Mouse (Mus musculus) embryonic facial prominence, embryonic 15.5 days (tissue): ENCODE data around the gene Nde1. TPM values are rescaled to one million over a fixed set of nuclear protein-coding genes. Genes with fewer than 3 reads are reported as not detected.
A peak's percentile ranks its signal among the peaks of the same experiment; 100 is the strongest.

ENCODE experiments used
- ATAC-seq: fragments of 200-750 bp; cut with Nextera tagmentation; 2 replicates; pipeline ENCODE4 v1.8.0; 2017; ENCODE audit warnings: low read depth, moderate TSS enrichment; ENCODE audit not compliant: insufficient number of reproducible peaks, low FRiP score, low TSS enrichment
- H3K27ac ChIP-seq: fragments of 300-500 bp; sonication (generic); replicated peaks from 2 replicates; pipeline ENCODE4 v1.5.1; 2015; ENCODE audit warnings: mild to moderate bottlenecking, inconsistent platforms
- H3K27me3 ChIP-seq: fragments of 300-500 bp; sonication (generic); 2 replicates; pipeline ENCODE4 v1.6.1; 2015; ENCODE audit warnings: inconsistent platforms
- H3K36me3 ChIP-seq: fragments of 300-500 bp; sonication (generic); 2 replicates; pipeline ENCODE4 v1.6.1; 2015; ENCODE audit warnings: mild to moderate bottlenecking, inconsistent platforms
- H3K4me1 ChIP-seq: fragments of 300-500 bp; sonication (generic); 2 replicates; pipeline ENCODE4 v1.6.1; 2015; ENCODE audit warnings: inconsistent platforms
- H3K4me2 ChIP-seq: fragments of 300-500 bp; sonication (generic); replicated peaks from 2 replicates; pipeline ENCODE4 v1.6.1; 2015; ENCODE audit warnings: mild to moderate bottlenecking, inconsistent platforms
- H3K4me3 ChIP-seq: fragments of 300-500 bp; sonication (generic); replicated peaks from 2 replicates; pipeline ENCODE4 v1.5.1; 2015; ENCODE audit warnings: mild to moderate bottlenecking, inconsistent platforms
- H3K9ac ChIP-seq: fragments of 300-500 bp; sonication (generic); 2 replicates; pipeline ENCODE4 v1.6.1; 2015; ENCODE audit warnings: inconsistent platforms
- H3K9me3 ChIP-seq: fragments of 300-500 bp; sonication (generic); replicated peaks from 2 replicates; pipeline ENCODE4 v1.6.1; 2016; ENCODE audit warnings: inconsistent platforms
- WGBS: fragments of 180-500 bp; shearing (Covaris S2); methylation state at CpG from one replicate; pipeline ENCODE4 v1.1.7; 2015; 5-methylcytosine and 5-hydroxymethylcytosine counted together
- polyA plus RNA-seq: library from polyadenylated mRNA; unstranded; fragments of >200 nt; fragmentation: Nextera tagmentation; extraction: Ambion mirVana; gene quantifications from 2 replicates; pipeline ENCODE4 v1.2.1, GENCODE M21; 2015

Gene Nde1
- 96.9 and 102 TPM in 2 replicates for polyA plus RNA-seq

GRCm38 (mm10) chr16:14162988-14163416 lies at the start of gene Nde1, which contains the start of gene Marf1:
Gene Nde1, plus strand, starts transcription at chr16:14163275.
Gene Marf1, minus strand, starts transcription at chr16:14163351.
- 0 out of 2 replicates have a peak, but pooled peaks cover 2% of the 10 kb centered on the region for H3K36me3 ChIP-seq
- H3K9ac ChIP-seq, result peak within 1 kb of the TSS; percentile 55
- H3K4me3 ChIP-seq, result peak within 1 kb of the TSS; percentile 73
- no peaks in the 10 kb centered on the region for H3K9me3 ChIP-seq
- peak within 1 kb of the TSS; percentile 94 for H3K27ac ChIP-seq
- H3K27me3 ChIP-seq, result no peaks in the 10 kb centered on the region
- peaks cover 32% of the 10 kb centered on the region for H3K4me1 ChIP-seq
- ATAC-seq, result peak; percentile 88
- peak within 1 kb of the TSS; percentile 71 for H3K4me2 ChIP-seq
- WGBS, result under 1% methylated on average over 43 of the region's 43 CpGs

GRCm38 (mm10) chr16:14117299-14117698 lies 45.8 kb upstream of the Nde1 start:
- no peaks in the 10 kb centered on the region for H3K27me3 ChIP-seq
- no peak overlapping the region for H3K9ac ChIP-seq
- peaks cover 58% of the 10 kb centered on the region for H3K36me3 ChIP-seq
- H3K9me3 ChIP-seq, result no peaks in the 10 kb centered on the region
- no peaks in the 10 kb centered on the region for H3K4me1 ChIP-seq
- H3K4me2 ChIP-seq, result no peak overlapping the region
- H3K4me3 ChIP-seq, result no peak overlapping the region
- H3K27ac ChIP-seq, result no peak overlapping the region
- ATAC-seq, result no peak
- 73% methylated on average over 2 of the region's 2 CpGs for WGBS

GRCm38 (mm10) chr16:14120941-14121340 lies 42.1 kb upstream of the Nde1 start:
- 92% methylated on average over 5 of the region's 5 CpGs for WGBS
- ATAC-seq, result no peak
- Histone ChIP-seq H3K9me3 (no peaks in the 10 kb centered on the region), H3K9ac (no peak overlapping the region), H3K36me3 (peaks cover 72% of the 10 kb centered on the region), H3K4me2 (no peak overlapping the region), H3K27me3 (no peaks in the 10 kb centered on the region), H3K4me3 (no peak overlapping the region), H3K27ac (no peak overlapping the region), H3K4me1 (no peaks in the 10 kb centered on the region)

- no peak overlapping the region for H3K4me3 ChIP-seq
- no peaks in the 10 kb centered on the region for H3K4me1 ChIP-seq
- no peaks in the 10 kb centered on the region for H3K27me3 ChIP-seq
- no peak overlapping the region for H3K9ac ChIP-seq
- no peak overlapping the region for H3K4me2 ChIP-seq
- WGBS, result 93% methylated on average over 7 of the region's 7 CpGs
- H3K9me3 ChIP-seq, result no peaks in the 10 kb centered on the region
- no peak overlapping the region for H3K27ac ChIP-seq
- ATAC-seq, result no peak
- H3K36me3 ChIP-seq, result peaks cover 73% of the 10 kb centered on the region
These were observed 41.5 kb upstream of the Nde1 start for GRCm38 (mm10) chr16:14121563-14121962.

- no peaks in the 10 kb centered on the region for H3K27me3 ChIP-seq
- H3K4me1 ChIP-seq, result no peaks in the 10 kb centered on the region
- no peak overlapping the region for H3K9ac ChIP-seq
- no peak overlapping the region for H3K4me2 ChIP-seq
- peaks cover 76% of the 10 kb centered on the region for H3K36me3 ChIP-seq
- ATAC-seq, result no peak
- H3K4me3 ChIP-seq, result no peak overlapping the region
- H3K27ac ChIP-seq, result no peak overlapping the region
- H3K9me3 ChIP-seq, result no peaks in the 10 kb centered on the region
These were observed 40.5 kb upstream of the Nde1 start for GRCm38 (mm10) chr16:14122586-14122985.

- no peaks in the 10 kb centered on the region for H3K9me3 ChIP-seq
- ATAC-seq, result no peak
These were observed 39.2 kb upstream of the Nde1 start for GRCm38 (mm10) chr16:14123901-14124300.

GRCm38 (mm10) chr16:14124709-14125108 lies 38.4 kb upstream of the Nde1 start:
- 94% methylated on average over 7 of the region's 7 CpGs for WGBS
- H3K36me3 ChIP-seq, result peaks cover 94% of the 10 kb centered on the region

More at GRCm38 (mm10) chr16:14123901-14124300, 39.2 kb upstream of the Nde1 start:
- H3K4me1 ChIP-seq, result no peaks in the 10 kb centered on the region
- H3K4me3 ChIP-seq, result no peak overlapping the region
- H3K36me3 ChIP-seq, result peaks cover 86% of the 10 kb centered on the region
- H3K27me3 ChIP-seq, result no peaks in the 10 kb centered on the region
- H3K9ac ChIP-seq, result no peak overlapping the region
- H3K27ac ChIP-seq, result no peak overlapping the region
- H3K4me2 ChIP-seq, result no peak overlapping the region
- 80% methylated on average over 2 of the region's 2 CpGs for WGBS

GRCm38 (mm10) chr16:14125253-14125652 lies 37.8 kb upstream of the Nde1 start:
- Histone ChIP-seq H3K4me2 (no peak overlapping the region), H3K4me3 (no peak overlapping the region), H3K36me3 (peaks cover 96% of the 10 kb centered on the region), H3K9ac (no peak overlapping the region), H3K9me3 (no peaks in the 10 kb centered on the region), H3K4me1 (no peaks in the 10 kb centered on the region), H3K27me3 (no peaks in the 10 kb centered on the region), H3K27ac (no peak overlapping the region)
- 92% methylated on average over 1 of the region's 1 CpGs for WGBS
- ATAC-seq, result no peak

More at GRCm38 (mm10) chr16:14124709-14125108, 38.4 kb upstream of the Nde1 start:
- H3K9ac ChIP-seq, result no peak overlapping the region
- no peaks in the 10 kb centered on the region for H3K4me1 ChIP-seq
- H3K4me2 ChIP-seq, result no peak overlapping the region
- no peak for ATAC-seq
- no peak overlapping the region for H3K27ac ChIP-seq
- H3K4me3 ChIP-seq, result no peak overlapping the region
- no peaks in the 10 kb centered on the region for H3K9me3 ChIP-seq
- no peaks in the 10 kb centered on the region for H3K27me3 ChIP-seq

- Histone ChIP-seq H3K27ac (no peak overlapping the region), H3K9me3 (no peaks in the 10 kb centered on the region), H3K4me3 (no peak overlapping the region), H3K4me2 (no peak overlapping the region), H3K9ac (no peak overlapping the region), H3K27me3 (no peaks in the 10 kb centered on the region), H3K4me1 (no peaks in the 10 kb centered on the region), H3K36me3 (peaks cover 93% of the 10 kb centered on the region)
- no peak for ATAC-seq
These were observed 34.1 kb upstream of the Nde1 start for GRCm38 (mm10) chr16:14128977-14129376.

- H3K36me3 ChIP-seq, result peaks cover 91% of the 10 kb centered on the region
- H3K4me1 ChIP-seq, result no peaks in the 10 kb centered on the region
- no peak for ATAC-seq
- no peaks in the 10 kb centered on the region for H3K9me3 ChIP-seq
- no peak overlapping the region for H3K9ac ChIP-seq
- no peaks in the 10 kb centered on the region for H3K27me3 ChIP-seq
- no peak overlapping the region for H3K4me2 ChIP-seq
- H3K27ac ChIP-seq, result no peak overlapping the region
- WGBS, result 89% methylated on average over 7 of the region's 7 CpGs
- H3K4me3 ChIP-seq, result no peak overlapping the region
These were observed 32.3 kb upstream of the Nde1 start for GRCm38 (mm10) chr16:14130796-14131195.

GRCm38 (mm10) chr16:14131376-14131775 lies 31.7 kb upstream of the Nde1 start:
- ATAC-seq, result no peak
- H3K4me3 ChIP-seq, result no peak overlapping the region
- peaks cover 94% of the 10 kb centered on the region for H3K36me3 ChIP-seq
- no peak overlapping the region for H3K27ac ChIP-seq
- no peak overlapping the region for H3K9ac ChIP-seq
- H3K4me1 ChIP-seq, result no peaks in the 10 kb centered on the region
- H3K27me3 ChIP-seq, result no peaks in the 10 kb centered on the region
- no peak overlapping the region for H3K4me2 ChIP-seq
- H3K9me3 ChIP-seq, result no peaks in the 10 kb centered on the region
- WGBS, result 76% methylated on average over 3 of the region's 3 CpGs

GRCm38 (mm10) chr16:14131838-14132237 lies 31.2 kb upstream of the Nde1 start:
- no peak overlapping the region for H3K4me2 ChIP-seq
- peaks cover 95% of the 10 kb centered on the region for H3K36me3 ChIP-seq
- no peak for ATAC-seq

More at GRCm38 (mm10) chr16:14131838-14132237, 31.2 kb upstream of the Nde1 start:
- Histone ChIP-seq H3K9me3 (no peaks in the 10 kb centered on the region), H3K27me3 (no peaks in the 10 kb centered on the region), H3K9ac (no peak overlapping the region), H3K4me3 (no peak overlapping the region), H3K4me1 (no peaks in the 10 kb centered on the region), H3K27ac (no peak overlapping the region)
- WGBS, result 89% methylated on average over 5 of the region's 5 CpGs
